Mouse (Mus musculus): ENCODE measurements at regions not wholly inside any gene's neighbourhood (a gene's known extent, or its start where the extent isn't known, plus 50 kb on each side); places are given as distances from the start of the nearest gene placed in this dataset.
A peak's percentile ranks its signal among the peaks of the same experiment; 100 is the strongest.

GRCm38 (mm10) chr15:7459992-7460820 lies 62.0 kb upstream of the Egflam start:
- no peaks in the 10 kb centered on the region; a peak in 1 of 4 replicates for H3K27me3 ChIP-seq (ENCODE audit: control insufficient read depth in 1 of 2, insufficient read depth in 2 of 2, low read length in 2 of 2)
- H3K27ac ChIP-seq (ENCODE audit: control insufficient read depth, low read depth, low read length), result no peak overlapping the region
- DNase-seq (ENCODE audit: low read depth, low spot score), result peak; percentile 61
- H3K4me1 ChIP-seq (ENCODE audit: control insufficient read depth in 1 of 2, insufficient read depth in 2 of 2, low read length in 2 of 2), result no peaks in the 10 kb centered on the region
- no peaks in the 10 kb centered on the region for H3K36me3 ChIP-seq (ENCODE audit: control insufficient read depth in 1 of 2, insufficient read depth in 2 of 2, low read length in 2 of 2)
- no peak overlapping the region for H3K4me3 ChIP-seq (ENCODE audit: control insufficient read depth in 1 of 2, insufficient read depth in 1 of 2, low read depth in 2 of 2, low read length in 2 of 2)
- H3K79me2 ChIP-seq (ENCODE audit: control insufficient read depth, insufficient read depth, low read length, poor library complexity), result no peaks in the 10 kb centered on the region
- H3K9me3 ChIP-seq (replicated peaks; ENCODE audit: insufficient read depth, low read length), result no peaks in the 10 kb centered on the region
- no peak overlapping the region for H3K9ac ChIP-seq (ENCODE audit: control insufficient read depth, low read depth, low read length, poor library complexity, severe bottlenecking)
- peak; percentile 53; the same call in 1 of the 2 replicates for TF ChIP-seq USF1 (IDR thresholded peaks at IDR 0.05; ENCODE audit: low read depth, low read length)
- TF ChIP-seq ZC3H11A (IDR thresholded peaks at IDR 0.05; ENCODE audit: low read depth, low read length), result peak; percentile 92
- peak; percentile 87 to 91 (median 90) for TF ChIP-seq CTCF (IDR thresholded peaks at IDR 0.05 in 2 of 3, conservative IDR thresholded peaks at IDR 0.05 in 1 of 3; ENCODE audit: control insufficient read depth in 1 of 3, insufficient read depth in 1 of 3, low read depth in 2 of 3, low read length in 3 of 3, poor library complexity in 1 of 3, severe bottlenecking in 1 of 3)
- TF ChIP-seq MAZ (IDR thresholded peaks at IDR 0.05; ENCODE audit: low read depth, low read length), result no peak
- no peak for TF ChIP-seq MXI1 (IDR thresholded peaks at IDR 0.05; ENCODE audit: low read depth, low read length)
- peak; percentile 95 for TF ChIP-seq SMC3 (IDR thresholded peaks at IDR 0.05; ENCODE audit: low read depth, low read length)

- H3K27ac ChIP-seq (ENCODE audit: control insufficient read depth, low read depth, low read length), result no peak overlapping the region
- H3K4me1 ChIP-seq (ENCODE audit: control insufficient read depth in 1 of 2, insufficient read depth in 2 of 2, low read length in 2 of 2), result no peaks in the 10 kb centered on the region
- H3K27me3 ChIP-seq (ENCODE audit: control insufficient read depth in 1 of 2, insufficient read depth in 2 of 2, low read length in 2 of 2), result no peaks in the 10 kb centered on the region; a peak in 1 of 4 replicates
- no peak for DNase-seq (ENCODE audit: low read depth, low spot score)
- no peaks in the 10 kb centered on the region for H3K9me3 ChIP-seq (replicated peaks; ENCODE audit: insufficient read depth, low read length)
- H3K36me3 ChIP-seq (ENCODE audit: control insufficient read depth in 1 of 2, insufficient read depth in 2 of 2, low read length in 2 of 2), result no peaks in the 10 kb centered on the region
- no peaks in the 10 kb centered on the region for H3K79me2 ChIP-seq (ENCODE audit: control insufficient read depth, insufficient read depth, low read length, poor library complexity)
- TF ChIP-seq TCF12 (IDR thresholded peaks at IDR 0.05; ENCODE audit: low read depth, low read length) (no peak), TAL1 (IDR thresholded peaks at IDR 0.05; ENCODE audit: low read length) (no peak), UBTF (IDR thresholded peaks at IDR 0.05; ENCODE audit: borderline replicate concordance, insufficient read depth, low read depth, low read length) (no peak), GATA1 (IDR thresholded peaks at IDR 0.05; ENCODE audit: low read depth, low read length) (no peak)
- H3K9ac ChIP-seq (ENCODE audit: control insufficient read depth, low read depth, low read length, poor library complexity, severe bottlenecking), result no peak overlapping the region
- no peak overlapping the region for H3K4me3 ChIP-seq (ENCODE audit: control insufficient read depth in 1 of 2, insufficient read depth in 1 of 2, low read depth in 2 of 2, low read length in 2 of 2)
These were observed 64.4 kb upstream of the Egflam start for GRCm38 (mm10) chr15:7462549-7462948.

GRCm38 (mm10) chr15:7463444-7464350 lies 65.5 kb upstream of the Egflam start:
- H3K9ac ChIP-seq (ENCODE audit: control insufficient read depth, low read depth, low read length, poor library complexity, severe bottlenecking), result no peak overlapping the region
- no peak for DNase-seq (ENCODE audit: low read depth, low spot score)
- H3K27me3 ChIP-seq (ENCODE audit: control insufficient read depth in 1 of 2, insufficient read depth in 2 of 2, low read length in 2 of 2), result no peaks in the 10 kb centered on the region; a peak in 1 of 4 replicates
- H3K36me3 ChIP-seq (ENCODE audit: control insufficient read depth in 1 of 2, insufficient read depth in 2 of 2, low read length in 2 of 2), result no peaks in the 10 kb centered on the region
- no peak for TF ChIP-seq TAL1 (IDR thresholded peaks at IDR 0.05; ENCODE audit: low read length)
- TF ChIP-seq E2F4 (IDR thresholded peaks at IDR 0.05; ENCODE audit: borderline replicate concordance, low read depth, low read length), result no peak
- no peak for TF ChIP-seq EP300 (IDR thresholded peaks at IDR 0.05; ENCODE audit: low read depth in 1 of 2, low read length in 2 of 2)
- TF ChIP-seq ETS1 (IDR thresholded peaks at IDR 0.05; ENCODE audit: low read depth, low read length), result no peak
- TF ChIP-seq RAD21 (IDR thresholded peaks at IDR 0.05; ENCODE audit: low read depth, low read length), result no peak
- TF ChIP-seq SMC3 (IDR thresholded peaks at IDR 0.05; ENCODE audit: low read depth, low read length), result no peak
- no peak for TF ChIP-seq ZNF384 (IDR thresholded peaks at IDR 0.05; ENCODE audit: low read depth, low read length)
- no peak for TF ChIP-seq JUND (IDR thresholded peaks at IDR 0.05; ENCODE audit: low read depth, low read length)
- no peak for TF ChIP-seq MYB (IDR thresholded peaks at IDR 0.05; ENCODE audit: low read depth, low read length)
- TF ChIP-seq MEF2A (IDR thresholded peaks at IDR 0.05; ENCODE audit: extremely low read depth, insufficient replicate concordance, low read depth, low read length, poor library complexity, severe bottlenecking), result no peak
- TF ChIP-seq POLR2A (IDR thresholded peaks at IDR 0.05; ENCODE audit: control insufficient read depth in 1 of 2, insufficient read depth in 1 of 2, low read depth in 1 of 2, low read length in 2 of 2, poor library complexity in 1 of 2), result no peak
- no peak for TF ChIP-seq ELF1 (IDR thresholded peaks at IDR 0.05; ENCODE audit: low read depth, low read length)
- no peak for TF ChIP-seq NRF1 (IDR thresholded peaks at IDR 0.05; ENCODE audit: insufficient read depth, low read depth, low read length, poor library complexity, severe bottlenecking)
- no peak overlapping the region for H3K4me3 ChIP-seq (ENCODE audit: control insufficient read depth in 1 of 2, insufficient read depth in 1 of 2, low read depth in 2 of 2, low read length in 2 of 2)
- no peaks in the 10 kb centered on the region for H3K9me3 ChIP-seq (replicated peaks; ENCODE audit: insufficient read depth, low read length)
- H3K4me1 ChIP-seq (ENCODE audit: control insufficient read depth in 1 of 2, insufficient read depth in 2 of 2, low read length in 2 of 2), result no peaks in the 10 kb centered on the region
- no peaks in the 10 kb centered on the region for H3K79me2 ChIP-seq (ENCODE audit: control insufficient read depth, insufficient read depth, low read length, poor library complexity)
- H3K27ac ChIP-seq (ENCODE audit: control insufficient read depth, low read depth, low read length), result no peak overlapping the region
